Mouse (Mus musculus) spleen, adult 18-20 months (tissue): Measurements from ENCODE around the gene Nav1.

Source experiments
- DNase-seq, 2 experiments: peaks; one replicate each; pipeline ENCODE4 v3.0.0; 2022; ENCODE audit warnings: mixed read lengths in 2 of 2

The Nav1 gene

GRCm38 (mm10) chr1:135481656-135482055 is 125.4 kb downstream of the Nav1 start:
- DNase-seq: no peak

GRCm38 (mm10) chr1:135480815-135481214 is 126.3 kb downstream of the Nav1 start:
- DNase-seq: no peak

- no peak for DNase-seq
Observed at GRCm38 (mm10) chr1:135475571-135475895, 131.6 kb downstream of the Nav1 start.

- no peak for DNase-seq
Observed at GRCm38 (mm10) chr1:135474861-135475570, 132.1 kb downstream of the Nav1 start.

- DNase-seq: no peak
Observed at GRCm38 (mm10) chr1:135472536-135472935, 134.6 kb downstream of the Nav1 start.

GRCm38 (mm10) chr1:135471742-135472141 is 135.4 kb downstream of the Nav1 start:
- DNase-seq: no peak

GRCm38 (mm10) chr1:135470546-135470945 is 136.5 kb downstream of the Nav1 start:
- DNase-seq: no peak

- DNase-seq: no peak
Observed at GRCm38 (mm10) chr1:135467462-135467861, 139.6 kb downstream of the Nav1 start.

- DNase-seq: no peak
Observed at GRCm38 (mm10) chr1:135466935-135467334, 140.2 kb downstream of the Nav1 start.

- DNase-seq: no peak
Observed at GRCm38 (mm10) chr1:135465734-135466133, 141.4 kb downstream of the Nav1 start.

GRCm38 (mm10) chr1:135462736-135463135 is 144.4 kb downstream of the Nav1 start:
- no peak for DNase-seq

- DNase-seq: no peak
Observed at GRCm38 (mm10) chr1:135462304-135462703, 144.8 kb downstream of the Nav1 start.

- peak in 1 of 2 experiments; percentile 39 for DNase-seq
Observed at GRCm38 (mm10) chr1:135461097-135461730, 145.9 kb downstream of the Nav1 start.

- DNase-seq: no peak
Observed at GRCm38 (mm10) chr1:135460521-135460920, 146.6 kb downstream of the Nav1 start.

GRCm38 (mm10) chr1:135457860-135458259 is 149.2 kb downstream of the Nav1 start:
- DNase-seq: no peak

- DNase-seq: peak in 1 of 2 experiments; percentile 33
Observed at GRCm38 (mm10) chr1:135452259-135452658, 154.8 kb downstream of the Nav1 start.

GRCm38 (mm10) chr1:135451419-135451818 is 155.7 kb downstream of the Nav1 start:
- no peak for DNase-seq

- DNase-seq: no peak
Observed at GRCm38 (mm10) chr1:135449876-135450275, 157.2 kb downstream of the Nav1 start.

- no peak for DNase-seq
Observed at GRCm38 (mm10) chr1:135448940-135449339, 158.2 kb downstream of the Nav1 start.

- DNase-seq: no peak
Observed at GRCm38 (mm10) chr1:135443506-135443905, 163.6 kb downstream of the Nav1 start.

- no peak for DNase-seq
Observed at GRCm38 (mm10) chr1:135441861-135442260, 165.2 kb downstream of the Nav1 start.

GRCm38 (mm10) chr1:135440986-135441385 is 166.1 kb downstream of the Nav1 start:
- no peak for DNase-seq

GRCm38 (mm10) chr1:135438801-135439200 is 168.3 kb downstream of the Nav1 start:
- DNase-seq: no peak

- DNase-seq: no peak
Observed at GRCm38 (mm10) chr1:135435823-135436222, 171.3 kb downstream of the Nav1 start.

- no peak for DNase-seq
Observed at GRCm38 (mm10) chr1:135430669-135431017, 176.5 kb downstream of the Nav1 start.
